In the genomic region with DNA sequence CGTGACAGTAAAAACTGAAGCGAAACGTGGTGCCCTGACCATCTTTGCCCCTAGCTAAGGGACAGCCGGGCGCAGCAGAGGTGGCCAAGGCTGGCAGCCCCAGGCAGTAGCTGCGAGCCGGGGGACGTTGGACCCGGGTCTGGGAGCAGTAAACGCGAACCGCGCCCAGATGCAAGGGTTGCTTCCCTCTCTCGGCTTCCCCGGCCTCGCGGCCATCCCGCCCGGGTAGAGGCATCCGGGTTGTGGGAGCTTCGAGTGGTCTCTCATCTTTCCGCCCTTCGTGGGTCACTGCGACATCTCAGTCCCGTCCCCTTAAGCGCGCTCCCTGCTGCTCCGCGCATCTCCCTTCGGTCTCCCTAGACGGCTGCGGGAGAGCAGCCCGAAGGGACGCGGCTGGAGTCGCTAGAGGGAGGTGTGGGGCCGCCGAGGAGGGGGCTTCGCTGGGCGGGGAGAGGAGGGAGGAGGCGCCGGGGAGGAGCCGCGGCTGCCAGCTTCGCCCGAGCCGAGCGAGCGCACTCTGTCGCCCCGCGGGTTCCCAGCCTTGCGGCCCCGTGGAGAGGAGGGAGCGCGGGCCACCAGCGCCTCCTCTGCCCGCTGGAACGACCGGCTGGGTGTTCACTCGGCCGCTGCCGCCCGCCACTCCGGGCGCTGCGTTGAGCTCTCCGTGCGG, we compare ENCODE assay signal across 7 mouse cellular contexts. TPM values are rescaled to one million over a fixed set of nuclear protein-coding genes. Genes with fewer than 3 reads are reported as not detected.
DNase-seq lines count a peak whose midpoint lies in the region; ATAC-seq lines count a peak whose summit lies in the region.

No protein-coding gene starts in this region.

- no peaks in the 10 kb centered on the region; the same call in 1 of the 2 replicates for H3K36me3 ChIP-seq in embryonic facial prominence, embryonic 10.5 days (replicated peaks)
- H3K36me3 ChIP-seq in limb, embryonic 13.5 days = no peaks in the 10 kb centered on the region
- no peaks in the 10 kb centered on the region for H3K36me3 ChIP-seq in midbrain, embryonic 14.5 days (ENCODE audit: control insufficient read depth, insufficient read depth, low read length)

- H3K27me3 ChIP-seq in embryonic facial prominence, embryonic 10.5 days (replicated peaks; ENCODE audit: low read depth, poor library complexity, severe bottlenecking) = no peaks in the 10 kb centered on the region
- no peaks in the 10 kb centered on the region for H3K27me3 ChIP-seq in limb, embryonic 13.5 days
- H3K27me3 ChIP-seq in midbrain, embryonic 14.5 days (ENCODE audit: control insufficient read depth, insufficient read depth, low read length) = no peaks in the 10 kb centered on the region

- under 1% methylated on average over 65 of the region's 69 CpGs for WGBS in embryonic facial prominence, embryonic 10.5 days
- under 1% methylated on average over 48 of the region's 69 CpGs for WGBS in limb, embryonic 13.5 days
- WGBS in midbrain, embryonic 14.5 days = 0% methylated on average over 60 of the region's 69 CpGs

- H3K27ac ChIP-seq in embryonic facial prominence, embryonic 10.5 days (replicated peaks) = peak overlapping the region; percentile 91
- peak overlapping the region; percentile 97 for H3K27ac ChIP-seq in limb, embryonic 13.5 days
- H3K27ac ChIP-seq in midbrain, embryonic 14.5 days (replicated peaks; ENCODE audit: low read depth, low read length) = peak overlapping the region; percentile 95

- H3K9me3 ChIP-seq in embryonic facial prominence, embryonic 10.5 days = no peaks in the 10 kb centered on the region
- no peaks in the 10 kb centered on the region for H3K9me3 ChIP-seq in limb, embryonic 13.5 days
- no peaks in the 10 kb centered on the region for H3K9me3 ChIP-seq in midbrain, embryonic 14.5 days (ENCODE audit: control insufficient read depth, low read length)

- H3K4me3 ChIP-seq in embryonic facial prominence, embryonic 10.5 days = peak overlapping the region; percentile 78
- peak overlapping the region; percentile 81 for H3K4me3 ChIP-seq in limb, embryonic 13.5 days
- peak overlapping the region; percentile 85 for H3K4me3 ChIP-seq in midbrain, embryonic 14.5 days (replicated peaks; ENCODE audit: low read depth, low read length)

- ATAC-seq in limb, embryonic 13.5 days (ENCODE audit: low FRiP score, low read depth) = peak; percentile 85
- peak; percentile 89 for ATAC-seq in midbrain, embryonic 14.5 days (ENCODE audit: low FRiP score, low TSS enrichment)

- H3K4me2 ChIP-seq in limb, embryonic 13.5 days (replicated peaks) = peak overlapping the region; percentile 92
- peak overlapping the region; percentile 91 for H3K4me2 ChIP-seq in midbrain, embryonic 14.5 days (ENCODE audit: low read length)

- DNase-seq in adrenal gland, postnatal 25 days = peak; percentile 92
- peak; percentile 91 for DNase-seq in embryonic facial prominence, embryonic 10.5 days (ENCODE audit: low spot score)
- peak; percentile 79 for DNase-seq in heart, adult 8-10 months (ENCODE audit: low spot score)
- DNase-seq in kidney, adult 8-10 months = peak; percentile 77
- peak; percentile 89 for DNase-seq in midbrain, embryonic 14.5 days
- peak; percentile 61 for DNase-seq in spleen, adult 12 weeks (ENCODE audit: low spot score)

- H3K4me1 ChIP-seq in embryonic facial prominence, embryonic 10.5 days = peaks cover 14% of the 10 kb centered on the region
- 0 out of 2 replicates have a peak, but pooled peaks cover 10% of the 10 kb centered on the region for H3K4me1 ChIP-seq in limb, embryonic 13.5 days
- 0 out of 2 replicates have a peak, but pooled peaks cover 3% of the 10 kb centered on the region for H3K4me1 ChIP-seq in midbrain, embryonic 14.5 days (ENCODE audit: control insufficient read depth, insufficient read depth, low read length)

- peak overlapping the region; percentile 89 for H3K9ac ChIP-seq in limb, embryonic 13.5 days
- H3K9ac ChIP-seq in midbrain, embryonic 14.5 days (replicated peaks; ENCODE audit: low read length) = peak overlapping the region; percentile 86

RNA-seq across cellular contexts. Expression of gene Camk2d, which starts 0.5 kb away (rescaled TPM):
- 94.4 and 105 TPM in 2 replicates for total RNA-seq in adrenal gland, postnatal 25 days (2021)
- 12.3 and 13.7 TPM in 2 replicates for polyA plus RNA-seq in embryonic facial prominence, embryonic 10.5 days (2016; fragmentation: Nextera tagmentation; extraction: Ambion mirVana)
- total RNA-seq in heart, adult 8-10 months (2022) = 100 to 1,000 TPM; 135 to 156 (median 140) TPM
- 36.0 and 37.8 TPM in 2 replicates for polyA plus RNA-seq in limb, embryonic 13.5 days (2015; fragmentation: Nextera tagmentation; extraction: Ambion mirVana)
- polyA plus RNA-seq in midbrain, embryonic 14.5 days (2014; fragmentation: Nextera tagmentation; extraction: Ambion mirVana) = 51.5 and 58.7 TPM in 2 replicates

Comparison
In these comparisons a context has a peak if more than half of its experiments do, and no peak if none do; other contexts are left out.
1. Peak in every context shown above with its lines: DNase-seq, ATAC-seq, H3K4me3 ChIP-seq and H3K27ac ChIP-seq.